Mouse (Mus musculus): ENCODE results near the gene Cracr2b. TPM values are rescaled to one million over a fixed set of nuclear protein-coding genes. Genes with fewer than 3 reads are reported as not detected.

Gene Cracr2b
- total and polyA plus RNA-seq, 2 experiments from 2014 or later: 23.9 to 134 TPM

GRCm38 (mm10) chr7:141454967-141455551 is 5.8 kb upstream of the Cracr2b start, which contains the start of gene Pnpla2:
TSS of gene Pnpla2 (plus strand) at chr7:141455198.
- H3K9ac ChIP-seq (replicated peaks; ENCODE audit: low read depth, low read length): peak within 1 kb of the TSS; percentile 83
- no peaks in the 10 kb centered on the region for H3K27me3 ChIP-seq (ENCODE audit: control insufficient read depth, insufficient read depth, low read length)
- ATAC-seq (ENCODE audit: insufficient read depth, low read depth) (peak; percentile 84), DNase-seq (ENCODE audit: low spot score) (peak; percentile 92)
- TF ChIP-seq CTCF (IDR thresholded peaks at IDR 0.05; ENCODE audit: low read depth): peak; percentile 22; the same call in 1 of the 2 replicates
- TF ChIP-seq EP300 (IDR thresholded peaks at IDR 0.05; ENCODE audit: low read depth): no peak
- H3K27ac ChIP-seq (ENCODE audit: low read depth): peak within 1 kb of the TSS; percentile 98
- H3K4me1 ChIP-seq (ENCODE audit: control insufficient read depth, insufficient read depth): peaks cover 17% of the 10 kb centered on the region
- WGBS: under 1% methylated on average over 45 of the region's 45 CpGs
- H3K36me3 ChIP-seq (replicated peaks; ENCODE audit: control insufficient read depth, insufficient read depth, low read length): peaks cover 41% of the 10 kb centered on the region
- H3K4me3 ChIP-seq (ENCODE audit: low read depth, low read length): peak within 1 kb of the TSS; percentile 65
- peak within 1 kb of the TSS; percentile 64 for H3K4me2 ChIP-seq (ENCODE audit: low read depth, low read length)
- no peaks in the 10 kb centered on the region for H3K9me3 ChIP-seq (replicated peaks; ENCODE audit: control insufficient read depth, low read length)

- ATAC-seq (ENCODE audit: insufficient read depth, low read depth) (peak; percentile 63), DNase-seq (ENCODE audit: low spot score) (peak; percentile 88)
- TF ChIP-seq CTCF (IDR thresholded peaks at IDR 0.05; ENCODE audit: low read depth) (0 out of 2 replicates have a peak, but pooled peaks have one; percentile 7), EP300 (IDR thresholded peaks at IDR 0.05; ENCODE audit: low read depth) (peak; percentile 91)
- under 1% methylated on average over 23 of the region's 23 CpGs for WGBS
- Histone ChIP-seq H3K9ac (replicated peaks; ENCODE audit: low read depth, low read length) (peak overlapping the region; percentile 83), H3K4me2 (ENCODE audit: low read depth, low read length) (peak overlapping the region; percentile 64), H3K27ac (ENCODE audit: low read depth) (peak overlapping the region; percentile 98), H3K4me3 (ENCODE audit: low read depth, low read length) (peak overlapping the region; percentile 65), H3K9me3 (replicated peaks; ENCODE audit: control insufficient read depth, low read length) (no peaks in the 10 kb centered on the region), H3K36me3 (replicated peaks; ENCODE audit: control insufficient read depth, insufficient read depth, low read length) (peaks cover 45% of the 10 kb centered on the region), H3K27me3 (ENCODE audit: control insufficient read depth, insufficient read depth, low read length) (no peaks in the 10 kb centered on the region), H3K4me1 (ENCODE audit: control insufficient read depth, insufficient read depth) (peaks cover 18% of the 10 kb centered on the region)
Measured at GRCm38 (mm10) chr7:141455610-141456314, 5.1 kb upstream of the Cracr2b start.

GRCm38 (mm10) chr7:141456739-141457138 is 4.2 kb upstream of the Cracr2b start:
- Histone ChIP-seq H3K27me3 (ENCODE audit: control insufficient read depth, insufficient read depth, low read length) (no peaks in the 10 kb centered on the region), H3K9ac (replicated peaks; ENCODE audit: low read depth, low read length) (peak overlapping the region; percentile 83; the same call in 1 of the 2 replicates), H3K9me3 (replicated peaks; ENCODE audit: control insufficient read depth, low read length) (no peaks in the 10 kb centered on the region), H3K36me3 (replicated peaks; ENCODE audit: control insufficient read depth, insufficient read depth, low read length) (peaks cover 36% of the 10 kb centered on the region), H3K27ac (ENCODE audit: low read depth) (peak overlapping the region; percentile 98), H3K4me3 (ENCODE audit: low read depth, low read length) (peak overlapping the region; percentile 65), H3K4me2 (ENCODE audit: low read depth, low read length) (peak overlapping the region; percentile 64), H3K4me1 (ENCODE audit: control insufficient read depth, insufficient read depth) (peaks cover 26% of the 10 kb centered on the region)
- ATAC-seq (ENCODE audit: insufficient read depth, low read depth): no peak
- TF ChIP-seq CTCF (IDR thresholded peaks at IDR 0.05; ENCODE audit: low read depth) (no peak), EP300 (IDR thresholded peaks at IDR 0.05; ENCODE audit: low read depth) (no peak)
- peak; percentile 31 for DNase-seq (ENCODE audit: low spot score)
- WGBS: 73% methylated on average over 6 of the region's 6 CpGs

- Histone ChIP-seq H3K27ac (ENCODE audit: low read depth) (peak overlapping the region; percentile 98; the same call in 1 of the 2 replicates), H3K4me1 (ENCODE audit: control insufficient read depth, insufficient read depth) (peaks cover 26% of the 10 kb centered on the region)
- 88% methylated on average over 14 of the region's 14 CpGs for WGBS
Measured at GRCm38 (mm10) chr7:141457236-141457635, 3.7 kb upstream of the Cracr2b start.

GRCm38 (mm10) chr7:141457986-141458660 is 2.8 kb upstream of the Cracr2b start:
- TF ChIP-seq CTCF (IDR thresholded peaks at IDR 0.05; ENCODE audit: low read depth) (peak; percentile 47), EP300 (IDR thresholded peaks at IDR 0.05; ENCODE audit: low read depth) (no peak)
- Histone ChIP-seq H3K9me3 (replicated peaks; ENCODE audit: control insufficient read depth, low read length) (no peaks in the 10 kb centered on the region), H3K27me3 (ENCODE audit: control insufficient read depth, insufficient read depth, low read length) (no peaks in the 10 kb centered on the region), H3K4me2 (ENCODE audit: low read depth, low read length) (no peak overlapping the region), H3K4me3 (ENCODE audit: low read depth, low read length) (no peak overlapping the region), H3K4me1 (ENCODE audit: control insufficient read depth, insufficient read depth) (peaks cover 26% of the 10 kb centered on the region), H3K27ac (ENCODE audit: low read depth) (no peak overlapping the region), H3K9ac (replicated peaks; ENCODE audit: low read depth, low read length) (no peak overlapping the region), H3K36me3 (replicated peaks; ENCODE audit: control insufficient read depth, insufficient read depth, low read length) (peaks cover 33% of the 10 kb centered on the region)
- ATAC-seq (ENCODE audit: insufficient read depth, low read depth) (no peak), DNase-seq (ENCODE audit: low spot score) (peak; percentile 48)
- 79% methylated on average over 15 of the region's 15 CpGs for WGBS

More at GRCm38 (mm10) chr7:141457236-141457635, 3.7 kb upstream of the Cracr2b start:
- DNase-seq (ENCODE audit: low spot score): no peak
- H3K9ac ChIP-seq (replicated peaks; ENCODE audit: low read depth, low read length): no peak overlapping the region
- TF ChIP-seq EP300 (IDR thresholded peaks at IDR 0.05; ENCODE audit: low read depth) (no peak), CTCF (IDR thresholded peaks at IDR 0.05; ENCODE audit: low read depth) (no peak)
- H3K36me3 ChIP-seq (replicated peaks; ENCODE audit: control insufficient read depth, insufficient read depth, low read length): peaks cover 33% of the 10 kb centered on the region
- H3K4me2 ChIP-seq (ENCODE audit: low read depth, low read length): peak overlapping the region; percentile 64; the same call in 1 of the 2 replicates
- H3K4me3 ChIP-seq (ENCODE audit: low read depth, low read length): no peak overlapping the region
- H3K9me3 ChIP-seq (replicated peaks; ENCODE audit: control insufficient read depth, low read length): no peaks in the 10 kb centered on the region
- no peaks in the 10 kb centered on the region for H3K27me3 ChIP-seq (ENCODE audit: control insufficient read depth, insufficient read depth, low read length)
- no peak for ATAC-seq (ENCODE audit: insufficient read depth, low read depth)
